In genomic region chr10:45091462-45092079, GRCm38 (mm10) we compare ENCODE assay signal across 24 mouse cellular contexts. TPM values are rescaled to one million over a fixed set of nuclear protein-coding genes. Genes with fewer than 3 reads are reported as not detected.
DNase-seq lines count a peak whose midpoint lies in the region; ATAC-seq and TF ChIP-seq lines count a peak whose summit lies in the region.
"Had no signal": no experiment of that assay in that cellular context is flagged by ENCODE, and none has a peak within 500 bp of the region (broad histone marks: within the 10 kb centered on the region; RNA-seq: fewer than 3 reads in every experiment).

No protein-coding gene starts in this region.

- peaks cover 18% of the 10 kb centered on the region for H3K4me1 ChIP-seq in heart, embryonic 15.5 days (replicated peaks)
- H3K4me1 ChIP-seq in E14TG2a.4 (replicated peaks; ENCODE audit: low read depth, low read length): peaks cover 80% of the 10 kb centered on the region
- H3K4me1 ChIP-seq in hindbrain, postnatal 0 days (ENCODE audit: insufficient read depth, low read length): no peaks in the 10 kb centered on the region
- H3K4me1 ChIP-seq: liver, embryonic 15.5 days had no signal

- no peak overlapping the region for H3K4me3 ChIP-seq in heart, embryonic 15.5 days
- peak overlapping the region; percentile 35 for H3K4me3 ChIP-seq in E14TG2a.4 (replicated peaks; ENCODE audit: low read length)
- H3K4me3 ChIP-seq in hindbrain, postnatal 0 days (ENCODE audit: low read length): no peak overlapping the region
- H3K4me3 ChIP-seq: embryonic facial prominence, embryonic 13.5 days; erythroblast, embryonic 14.5 days; limb, embryonic 13.5 days; liver, embryonic 15.5 days; midbrain, embryonic 12.5 days had no signal

- no peak for TF ChIP-seq CTCF in E14TG2a.4 (conservative IDR thresholded peaks at IDR 0.05; ENCODE audit: low read length)
- TF ChIP-seq CTCF in hindbrain, postnatal 0 days (IDR thresholded peaks at IDR 0.05; ENCODE audit: low read depth): no peak

- no peak for ATAC-seq in heart, embryonic 15.5 days (replicated peaks; ENCODE audit: insufficient number of reproducible peaks, insufficient read depth, low FRiP score, low read depth)
- ATAC-seq in monocyte, adult 5-6 weeks (replicated peaks; ENCODE audit: insufficient number of reproducible peaks, low FRiP score, low TSS enrichment, poor library complexity, severe bottlenecking): no peak
- no peak for ATAC-seq in hindbrain, postnatal 0 days
- ATAC-seq: forebrain, embryonic 14.5 days; intestine, embryonic 16.5 days had no signal

- H3K27me3 ChIP-seq in heart, embryonic 15.5 days: no peaks in the 10 kb centered on the region
- no peaks in the 10 kb centered on the region for H3K27me3 ChIP-seq in E14TG2a.4 (ENCODE audit: insufficient read depth, low read length)
- no peaks in the 10 kb centered on the region for H3K27me3 ChIP-seq in hindbrain, postnatal 0 days (ENCODE audit: insufficient read depth, low read length)
- H3K27me3 ChIP-seq: embryonic facial prominence, embryonic 13.5 days; limb, embryonic 13.5 days; liver, embryonic 15.5 days; midbrain, embryonic 12.5 days had no signal

- no peak for DNase-seq in heart, postnatal 4 days
- DNase-seq in ZHBTc4 (ENCODE audit: low read depth, low spot score): peak; percentile 95
- peak; percentile 11 for DNase-seq in lung, postnatal 14 days
- no peak for DNase-seq in liver
- DNase-seq in hindbrain, postnatal 0 days (ENCODE audit: low spot score): no peak
- DNase-seq: adrenal gland, postnatal 10 days; embryo, embryonic 11 days; heart, postnatal 36 days; kidney, adult 9 months; kidney, postnatal 25 days; thymus, adult 18-20 months; thymus, postnatal 4 days had no signal

- peak overlapping the region; percentile 26; the same call in 1 of the 2 replicates for H3K27ac ChIP-seq in heart, embryonic 15.5 days
- H3K27ac ChIP-seq in hindbrain, postnatal 0 days: no peak overlapping the region
- H3K27ac ChIP-seq: embryonic facial prominence, embryonic 13.5 days; hindbrain, embryonic 14.5 days; limb, embryonic 13.5 days; liver, embryonic 15.5 days had no signal

- H3K4me2 ChIP-seq in heart, embryonic 15.5 days: no peak overlapping the region
- no peak overlapping the region for H3K4me2 ChIP-seq in hindbrain, postnatal 0 days (ENCODE audit: low read depth, low read length)
- H3K4me2 ChIP-seq: embryonic facial prominence, embryonic 13.5 days; hindbrain, embryonic 14.5 days; limb, embryonic 13.5 days; liver, embryonic 15.5 days; midbrain, embryonic 12.5 days had no signal

- no peak overlapping the region for H3K9ac ChIP-seq in heart, embryonic 15.5 days
- H3K9ac ChIP-seq in hindbrain, postnatal 0 days (replicated peaks; ENCODE audit: low read length): no peak overlapping the region
- H3K9ac ChIP-seq: embryonic facial prominence, embryonic 13.5 days; hindbrain, embryonic 14.5 days; limb, embryonic 13.5 days; liver, embryonic 15.5 days; midbrain, embryonic 12.5 days had no signal

- H3K36me3 ChIP-seq in heart, embryonic 15.5 days: peaks cover 18% of the 10 kb centered on the region
- H3K36me3 ChIP-seq in E14TG2a.4 (ENCODE audit: insufficient read depth, low read length): peaks cover 44% of the 10 kb centered on the region
- H3K36me3 ChIP-seq in hindbrain, postnatal 0 days (ENCODE audit: insufficient read depth, low read length): no peaks in the 10 kb centered on the region; the same call in 1 of the 2 replicates

- no peaks in the 10 kb centered on the region for H3K9me3 ChIP-seq in heart, embryonic 15.5 days (replicated peaks)
- H3K9me3 ChIP-seq in E14TG2a.4 (ENCODE audit: low read length): no peaks in the 10 kb centered on the region
- H3K9me3 ChIP-seq in hindbrain, postnatal 0 days (ENCODE audit: low read length): no peaks in the 10 kb centered on the region
- H3K9me3 ChIP-seq: embryonic facial prominence, embryonic 13.5 days; G1E; limb, embryonic 13.5 days; liver, embryonic 15.5 days had no signal

- 57% methylated on average over 8 of the region's 8 CpGs for WGBS in heart, embryonic 15.5 days
- WGBS in hindbrain, postnatal 0 days: 62% methylated on average over 8 of the region's 8 CpGs

RNA-seq across cellular contexts. Expression of gene Prep, which starts 24.6 kb away (rescaled TPM):
- polyA plus RNA-seq in heart, embryonic 15.5 days (2015; fragmentation: Nextera tagmentation; extraction: Ambion mirVana): 23.9 and 26.6 TPM in 2 replicates
- total RNA-seq in heart, postnatal 4 days (2021): 10 to 100 TPM; 24.8 to 25.2 TPM
- 6.9 to 8.3 TPM (median 8.2 TPM) in 3 replicates for total RNA-seq in monocyte, adult 5-6 weeks (2017)
- 22.0 and 23.5 TPM in 2 replicates for total RNA-seq in hindbrain, postnatal 0 days (2014; rRNA removed)
- polyA plus RNA-seq in hindbrain, postnatal 0 days (2015; fragmentation: Nextera tagmentation; extraction: Ambion mirVana): 19.0 and 21.3 TPM in 2 replicates

Comparison
In these comparisons a context has a peak if more than half of its experiments do, and no peak if none do; other contexts are left out.
1. DNase-seq: peak in ZHBTc4 (single experiment) and lung, postnatal 14 days (single experiment); none in heart, postnatal 4 days (single experiment), liver (single experiment) and hindbrain, postnatal 0 days (single experiment).